In the genomic region with DNA sequence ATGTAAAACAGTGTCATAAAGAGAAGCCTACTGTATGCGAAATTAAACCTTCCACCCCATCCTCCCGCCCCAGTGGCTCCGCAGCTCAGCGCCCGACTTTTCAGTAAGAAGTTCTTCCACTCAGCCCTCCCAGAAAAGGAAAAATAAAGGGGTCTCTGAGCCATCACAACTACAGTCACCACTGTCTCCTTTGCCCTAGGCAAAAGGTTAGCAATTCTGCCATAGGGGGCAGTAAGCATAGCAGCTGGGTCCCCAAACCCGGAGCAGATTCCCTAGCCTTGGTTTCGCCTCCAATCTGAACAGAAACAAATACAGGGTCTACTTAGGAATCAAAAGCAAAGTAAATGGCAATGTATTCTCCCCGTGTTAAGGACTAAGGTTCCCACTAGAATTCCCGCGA, we compare ENCODE assay signal across 7 mouse cellular contexts. TPM values are rescaled to one million over a fixed set of nuclear protein-coding genes. Genes with fewer than 3 reads are reported as not detected.
DNase-seq lines count a peak whose midpoint lies in the region; ATAC-seq and TF ChIP-seq lines count a peak whose summit lies in the region.

No protein-coding gene starts in this region.

- H3K4me2 ChIP-seq in lung, embryonic 14.5 days = peak overlapping the region; percentile 100
- peak overlapping the region; percentile 98 for H3K4me2 ChIP-seq in embryonic facial prominence, embryonic 15.5 days (replicated peaks)
- H3K4me2 ChIP-seq in limb, embryonic 12.5 days = peak overlapping the region; percentile 99
- peak overlapping the region; percentile 97 for H3K4me2 ChIP-seq in stomach, embryonic 15.5 days

- no peak for ATAC-seq in lung, embryonic 14.5 days (ENCODE audit: insufficient read depth)
- no peak for ATAC-seq in embryonic facial prominence, embryonic 15.5 days (ENCODE audit: insufficient number of reproducible peaks, low FRiP score, low TSS enrichment, low read depth)
- no peak for ATAC-seq in limb, embryonic 12.5 days (ENCODE audit: insufficient number of reproducible peaks, insufficient read depth, low FRiP score, low TSS enrichment, low read depth)
- no peak for ATAC-seq in stomach, embryonic 15.5 days (ENCODE audit: insufficient read depth, low FRiP score, low read depth)

- H3K36me3 ChIP-seq in lung, embryonic 14.5 days (ENCODE audit: insufficient read depth) = no peaks in the 10 kb centered on the region
- no peaks in the 10 kb centered on the region for H3K36me3 ChIP-seq in embryonic facial prominence, embryonic 15.5 days
- H3K36me3 ChIP-seq in limb, embryonic 12.5 days = no peaks in the 10 kb centered on the region
- no peaks in the 10 kb centered on the region for H3K36me3 ChIP-seq in stomach, embryonic 15.5 days

- peaks cover 29% of the 10 kb centered on the region for H3K27me3 ChIP-seq in lung, embryonic 14.5 days (ENCODE audit: insufficient read depth, low read length)
- peaks cover 27% of the 10 kb centered on the region for H3K27me3 ChIP-seq in embryonic facial prominence, embryonic 15.5 days
- peaks cover 59% of the 10 kb centered on the region for H3K27me3 ChIP-seq in limb, embryonic 12.5 days
- 0 out of 2 replicates have a peak, but pooled peaks cover 19% of the 10 kb centered on the region for H3K27me3 ChIP-seq in stomach, embryonic 15.5 days (replicated peaks)

- peak overlapping the region; percentile 60 for H3K4me3 ChIP-seq in lung, embryonic 14.5 days (ENCODE audit: low read depth, low read length)
- H3K4me3 ChIP-seq in embryonic facial prominence, embryonic 15.5 days (replicated peaks) = peak overlapping the region; percentile 69
- peak overlapping the region; percentile 67 for H3K4me3 ChIP-seq in limb, embryonic 12.5 days (replicated peaks)
- peak overlapping the region; percentile 69 for H3K4me3 ChIP-seq in stomach, embryonic 15.5 days (replicated peaks)

- peak; percentile 32 for TF ChIP-seq CTCF in lung, embryonic 14.5 days (IDR thresholded peaks at IDR 0.05; ENCODE audit: low read depth)

- 2% methylated on average over 10 of the region's 10 CpGs for WGBS in lung, embryonic 14.5 days
- 1% methylated on average over 10 of the region's 10 CpGs for whole genome bisulfite sequencing in embryonic facial prominence, embryonic 15.5 days
- under 1% methylated on average over 10 of the region's 10 CpGs for WGBS in limb, embryonic 12.5 days
- 4% methylated on average over 10 of the region's 10 CpGs for WGBS in stomach, embryonic 15.5 days

- H3K9me3 ChIP-seq in lung, embryonic 14.5 days (ENCODE audit: low read depth, low read length) = no peaks in the 10 kb centered on the region
- no peaks in the 10 kb centered on the region for H3K9me3 ChIP-seq in embryonic facial prominence, embryonic 15.5 days (replicated peaks)
- no peaks in the 10 kb centered on the region for H3K9me3 ChIP-seq in limb, embryonic 12.5 days
- no peaks in the 10 kb centered on the region for H3K9me3 ChIP-seq in stomach, embryonic 15.5 days

- DNase-seq in lung, embryonic 14.5 days = peak; percentile 21
- no peak for DNase-seq in lung, postnatal 14 days
- no peak for DNase-seq in ovary, postnatal 14 days (ENCODE audit: low spot score)
- DNase-seq in layer of hippocampus, adult 9-11 months = no peak

- peak overlapping the region; percentile 34 for H3K9ac ChIP-seq in lung, embryonic 14.5 days
- H3K9ac ChIP-seq in embryonic facial prominence, embryonic 15.5 days = no peak overlapping the region
- H3K9ac ChIP-seq in limb, embryonic 12.5 days (replicated peaks) = no peak overlapping the region
- no peak overlapping the region for H3K9ac ChIP-seq in stomach, embryonic 15.5 days

- H3K4me1 ChIP-seq in lung, embryonic 14.5 days (ENCODE audit: insufficient read depth) = no peaks in the 10 kb centered on the region; the same call in 1 of the 2 replicates
- H3K4me1 ChIP-seq in embryonic facial prominence, embryonic 15.5 days = peaks cover 30% of the 10 kb centered on the region
- H3K4me1 ChIP-seq in limb, embryonic 12.5 days (replicated peaks) = peaks cover 16% of the 10 kb centered on the region
- peaks cover 15% of the 10 kb centered on the region; the same call in 1 of the 2 replicates for H3K4me1 ChIP-seq in stomach, embryonic 15.5 days

- H3K27ac ChIP-seq in lung, embryonic 14.5 days (ENCODE audit: low read depth) = no peak overlapping the region
- peak overlapping the region; percentile 71; the same call in 1 of the 2 replicates for H3K27ac ChIP-seq in embryonic facial prominence, embryonic 15.5 days (replicated peaks)
- H3K27ac ChIP-seq in limb, embryonic 12.5 days = no peak overlapping the region
- no peak overlapping the region for H3K27ac ChIP-seq in stomach, embryonic 15.5 days

RNA-seq across cellular contexts. Expression of a gene that starts 0.5 kb away (rescaled TPM):
- 0.16 and 0.18 TPM in 2 replicates for polyA plus RNA-seq in lung, embryonic 14.5 days (2014; fragmentation: Nextera tagmentation; extraction: Ambion mirVana)
- 1.7 and 2.0 TPM in 2 replicates for polyA plus RNA-seq in embryonic facial prominence, embryonic 15.5 days (2015; fragmentation: Nextera tagmentation; extraction: Ambion mirVana)
- polyA plus RNA-seq in limb, embryonic 12.5 days (2016; fragmentation: Nextera tagmentation; extraction: Ambion mirVana) = 0.52 and 0.55 TPM in 2 replicates
- polyA plus RNA-seq in stomach, embryonic 15.5 days (2015; fragmentation: Nextera tagmentation; extraction: Ambion mirVana) = 1.3 and 1.5 TPM in 2 replicates
